ENCODE assay signal across 7 mouse cellular contexts in the genomic region with DNA sequence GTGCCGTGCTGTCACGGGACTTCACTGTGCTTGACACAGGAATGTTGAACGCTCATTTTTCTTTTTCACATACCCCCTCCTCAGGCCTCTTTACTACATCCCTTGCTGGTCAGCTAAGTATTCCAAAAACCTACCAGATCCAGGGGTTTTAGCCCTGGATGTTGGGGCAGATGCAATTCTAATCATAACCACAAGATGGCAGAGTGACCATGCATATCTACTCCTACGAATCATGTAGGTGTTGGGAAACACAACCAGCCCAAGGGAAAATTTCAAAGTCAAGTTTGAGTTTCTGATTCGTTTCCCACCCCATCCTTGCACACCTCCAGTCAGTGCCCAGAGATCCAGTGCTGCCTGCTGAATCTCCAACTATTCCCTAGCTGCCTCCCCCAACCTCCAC. TPM values are rescaled to one million over a fixed set of nuclear protein-coding genes. Genes with fewer than 3 reads are reported as not detected.
DNase-seq lines count a peak whose midpoint lies in the region; ATAC-seq and TF ChIP-seq lines count a peak whose summit lies in the region.

No protein-coding gene starts in this region.

- no peak overlapping the region for H3K4me3 ChIP-seq in heart, embryonic 15.5 days
- no peak overlapping the region for H3K4me3 ChIP-seq in lung, adult 2 months (replicated peaks; ENCODE audit: extremely low read depth, low read depth, low read length)

- peak; percentile 34 for ATAC-seq in CD4-positive, CD25-positive, alpha-beta regulatory T cell, adult 4 months
- no peak for ATAC-seq in heart, embryonic 15.5 days (replicated peaks; ENCODE audit: insufficient number of reproducible peaks, insufficient read depth, low FRiP score, low read depth)

- H3K27me3 ChIP-seq in heart, embryonic 15.5 days: peaks cover 2% of the 10 kb centered on the region; the same call in 1 of the 2 replicates

- peak overlapping the region; percentile 64; the same call in 1 of the 2 replicates for H3K4me2 ChIP-seq in heart, embryonic 15.5 days

- peaks cover 13% of the 10 kb centered on the region for H3K4me1 ChIP-seq in heart, embryonic 15.5 days (replicated peaks)
- H3K4me1 ChIP-seq in lung, adult 2 months (ENCODE audit: control insufficient read depth, insufficient read depth, low read length): no peaks in the 10 kb centered on the region

- TF ChIP-seq POLR2A in lung, adult 2 months (IDR thresholded peaks at IDR 0.05; ENCODE audit: borderline replicate concordance, extremely low read depth, low read depth, low read length): no peak

- no peak overlapping the region for H3K9ac ChIP-seq in heart, embryonic 15.5 days

- peaks cover 15% of the 10 kb centered on the region; the same call in 1 of the 2 replicates for H3K36me3 ChIP-seq in heart, embryonic 15.5 days

- no peak for TF ChIP-seq CTCF in lung, adult 2 months (IDR thresholded peaks at IDR 0.05; ENCODE audit: insufficient read depth, low read length)

- H3K27ac ChIP-seq in heart, embryonic 15.5 days: no peak overlapping the region

- H3K9me3 ChIP-seq in heart, embryonic 15.5 days (replicated peaks): no peaks in the 10 kb centered on the region

- WGBS in heart, embryonic 15.5 days: 13% methylated on average over 5 of the region's 5 CpGs
- WGBS in lung, adult 2 months: 15% methylated on average over 5 of the region's 5 CpGs

- DNase-seq in MN1 (ENCODE audit: low spot score): peak; percentile 70
- DNase-seq in embryo, embryonic 11.5 days (ENCODE audit: low read depth, low spot score): peak; percentile 58
- peak; percentile 72 for DNase-seq in layer of hippocampus, adult 11-12 months (ENCODE audit: low spot score)
- DNase-seq in lung, adult 2 months: peak; percentile 34
- peak; percentile 78 for DNase-seq in retina, postnatal 1 day

RNA-seq across cellular contexts. Expression of a gene that starts 28.6 kb away (rescaled TPM):
- 10 to 100 TPM; 40.4 to 50.6 TPM for polyA plus RNA-seq in CD4-positive, CD25-positive, alpha-beta regulatory T cell, adult 4 months (2017; shearing (Covaris generic))
- 189 and 233 TPM in 2 replicates for polyA plus RNA-seq in heart, embryonic 15.5 days (2015; fragmentation: Nextera tagmentation; extraction: Ambion mirVana)
- 14.1 and 21.7 TPM in 2 replicates for polyA plus RNA-seq in lung, adult 2 months (2012; rRNA removed)

RNA-seq across cellular contexts. Expression of a gene that starts 55.6 kb away (rescaled TPM):
- polyA plus RNA-seq in CD4-positive, CD25-positive, alpha-beta regulatory T cell, adult 4 months (2017; shearing (Covaris generic)): not detected
- 0.04 and 0.05 TPM in 2 replicates for polyA plus RNA-seq in heart, embryonic 15.5 days (2015; fragmentation: Nextera tagmentation; extraction: Ambion mirVana)
- polyA plus RNA-seq in lung, adult 2 months (2012; rRNA removed): 0.03 and 0.06 TPM in 2 replicates
